Mouse (Mus musculus) cortical plate, adult 2 months (tissue): Measurements from ENCODE around the gene Elf5. TPM values are rescaled to one million over a fixed set of nuclear protein-coding genes. Genes with fewer than 3 reads are reported as not detected.

Experiments used
- H3K27ac ChIP-seq: fragments of 200-500 bp; 2 replicates; pipeline ENCODE4 v1.5.1; 2012; ENCODE audit warnings: low read length, control low read depth, inconsistent platforms; ENCODE audit not compliant: insufficient read depth
- H3K4me1 ChIP-seq: fragments of 200-500 bp; 2 replicates; pipeline ENCODE4 v1.6.1; 2011; ENCODE audit warnings: low read length; ENCODE audit not compliant: control insufficient read depth, insufficient read depth
- H3K4me3 ChIP-seq: fragments of 200-500 bp; 2 replicates; pipeline ENCODE4 v1.5.1; 2011; ENCODE audit warnings: mild to moderate bottlenecking, low read length, control low read depth; ENCODE audit not compliant: insufficient read depth
- CTCF ChIP-seq: fragments of 200-500 bp; IDR thresholded peaks from 2 replicates; pipeline ENCODE4 v1.5.1; 2011; ENCODE audit warnings: mild to moderate bottlenecking, control low read depth, low read length; ENCODE audit not compliant: insufficient read depth; ENCODE audit errors: extremely low read depth
- POLR2A ChIP-seq: fragments of 200-500 bp; IDR thresholded peaks from 2 replicates; pipeline ENCODE4 v1.6.1; 2011; ENCODE audit warnings: mild to moderate bottlenecking, low read length, control low read depth; ENCODE audit not compliant: insufficient read depth; ENCODE audit errors: extremely low read depth
- polyA plus RNA-seq: library from polyadenylated mRNA; depleted of rRNA; stranded (reverse); fragments of >200 nt; gene quantifications from 2 replicates; pipeline ENCODE4 v1.2.3, GENCODE M21; 2012

Elf5 gene
- polyA plus RNA-seq, 1 experiment: 0.67 TPM

DNA sequence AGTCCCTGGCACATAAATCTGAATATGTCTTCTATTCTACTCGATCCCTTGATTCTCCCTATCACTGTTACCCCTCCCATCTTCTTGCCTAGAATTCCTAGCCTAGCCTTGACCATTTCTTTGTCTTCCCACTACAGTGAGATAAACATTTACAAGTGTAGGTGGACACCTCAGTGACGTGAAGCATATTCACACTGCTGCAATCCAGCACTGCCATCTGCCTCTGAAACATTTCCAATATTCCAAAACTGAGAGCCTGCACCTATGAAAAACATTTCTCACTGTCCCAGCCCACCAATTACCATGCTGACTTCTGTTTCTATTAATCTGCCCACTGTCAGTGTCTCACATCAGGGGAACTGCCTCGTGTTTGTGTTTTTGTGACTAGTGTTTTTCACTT is 5.2 kb upstream of the Elf5 start:
- Histone ChIP-seq H3K4me1 (no peaks in the 10 kb centered on the region), H3K4me3 (no peak overlapping the region), H3K27ac (no peak overlapping the region)
- no peak for TF ChIP-seq POLR2A
- TF ChIP-seq CTCF: no peak

- no peak for TF ChIP-seq POLR2A
- H3K27ac ChIP-seq: no peak overlapping the region
- H3K4me3 ChIP-seq: no peak overlapping the region
- no peaks in the 10 kb centered on the region for H3K4me1 ChIP-seq
Measured at GRCm38 (mm10) chr2:103411816-103412215, 328 bp downstream of the Elf5 start.

GRCm38 (mm10) chr2:103413381-103413780 is 1.9 kb downstream of the Elf5 start:
- Histone ChIP-seq H3K27ac (no peak overlapping the region), H3K4me3 (no peak overlapping the region)
- TF ChIP-seq CTCF (no peak), POLR2A (no peak)

GRCm38 (mm10) chr2:103415774-103416173 is 4.3 kb downstream of the Elf5 start:
- no peak overlapping the region for H3K27ac ChIP-seq
- no peaks in the 10 kb centered on the region for H3K4me1 ChIP-seq
- H3K4me3 ChIP-seq: no peak overlapping the region
- TF ChIP-seq POLR2A: no peak
- TF ChIP-seq CTCF: no peak

More at GRCm38 (mm10) chr2:103413381-103413780, 1.9 kb downstream of the Elf5 start:
- no peaks in the 10 kb centered on the region for H3K4me1 ChIP-seq

GRCm38 (mm10) chr2:103420650-103421507 is 9.4 kb downstream of the Elf5 start:
- Histone ChIP-seq H3K4me3 (no peak overlapping the region), H3K27ac (no peak overlapping the region), H3K4me1 (no peaks in the 10 kb centered on the region; the same call in 1 of the 2 replicates)
- TF ChIP-seq CTCF (no peak), POLR2A (no peak)

GRCm38 (mm10) chr2:103423884-103424283 is 12.4 kb downstream of the Elf5 start:
- H3K27ac ChIP-seq: no peak overlapping the region
- no peak overlapping the region for H3K4me3 ChIP-seq
- TF ChIP-seq POLR2A: no peak
- TF ChIP-seq CTCF: no peak
- no peaks in the 10 kb centered on the region; the same call in 1 of the 2 replicates for H3K4me1 ChIP-seq

DNA sequence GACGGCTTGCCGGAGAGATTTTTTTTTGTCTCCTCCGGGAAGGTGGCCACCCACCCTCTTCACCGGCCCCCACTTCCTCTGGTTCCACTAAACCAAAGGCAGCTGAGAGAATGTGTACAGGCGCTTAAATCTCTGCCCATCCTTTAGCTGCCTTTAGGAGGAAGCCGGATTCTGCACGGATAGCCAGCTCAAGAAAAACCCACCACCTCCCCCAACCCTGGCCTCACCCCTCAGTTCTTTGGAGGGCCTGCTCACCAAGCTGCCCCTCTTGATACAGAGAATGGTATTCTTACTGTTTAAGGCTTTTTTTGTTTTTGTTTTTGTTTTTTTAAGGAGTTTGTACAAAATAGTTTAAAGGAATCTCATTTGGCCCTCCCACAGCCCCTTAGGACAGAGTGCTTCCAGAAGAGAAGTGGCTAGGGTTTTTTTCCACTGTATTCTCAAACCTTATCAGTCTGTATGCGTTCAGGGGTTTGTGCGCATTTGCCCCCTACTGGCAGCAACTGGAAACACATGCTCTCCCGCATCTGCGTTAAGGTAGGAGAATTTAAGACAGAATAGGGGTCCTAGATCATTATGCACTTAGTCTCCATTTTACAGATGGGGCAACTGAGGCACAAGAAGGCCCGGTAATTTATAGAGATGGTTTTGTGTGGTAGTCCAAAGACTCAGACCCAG is 13.0 kb downstream of the Elf5 start:
- TF ChIP-seq CTCF (peak; percentile 82), POLR2A (no peak)
- Histone ChIP-seq H3K4me3 (no peak overlapping the region), H3K27ac (no peak overlapping the region), H3K4me1 (no peaks in the 10 kb centered on the region; the same call in 1 of the 2 replicates)

GRCm38 (mm10) chr2:103425456-103426063 is 14.1 kb downstream of the Elf5 start:
- H3K4me1 ChIP-seq: no peaks in the 10 kb centered on the region; the same call in 1 of the 2 replicates
- H3K27ac ChIP-seq: no peak overlapping the region
- no peak overlapping the region for H3K4me3 ChIP-seq
- TF ChIP-seq POLR2A (no peak), CTCF (no peak)

GRCm38 (mm10) chr2:103428356-103428755 is 16.9 kb downstream of the Elf5 start:
- TF ChIP-seq POLR2A: no peak
- TF ChIP-seq CTCF: no peak
- Histone ChIP-seq H3K27ac (no peak overlapping the region), H3K4me3 (no peak overlapping the region), H3K4me1 (no peaks in the 10 kb centered on the region; the same call in 1 of the 2 replicates)
